Mouse (Mus musculus) thymus, adult 2 months (tissue): ENCODE data around the gene Cntnap1.

Experiments used
- CTCF ChIP-seq: fragments of 200-500 bp; IDR thresholded peaks from 2 replicates; pipeline ENCODE4 v1.5.1; 2012; ENCODE audit warnings: mild to moderate bottlenecking, control low read depth, low read length, moderate library complexity, borderline replicate concordance; ENCODE audit not compliant: control insufficient read depth, poor library complexity, insufficient read depth; ENCODE audit errors: extremely low read depth
- POLR2A ChIP-seq: fragments of 200-500 bp; IDR thresholded peaks from 2 replicates; pipeline ENCODE4 v1.6.1; 2012; ENCODE audit warnings: mild to moderate bottlenecking, low read length, control low read depth, moderate library complexity; ENCODE audit not compliant: control insufficient read depth, poor library complexity, insufficient read depth; ENCODE audit errors: extremely low read depth

- TF ChIP-seq POLR2A = no peak
- TF ChIP-seq CTCF = no peak
Observed at GRCm38 (mm10) chr11:101175636-101176116, 5.4 kb downstream of the Cntnap1 start.
